Mouse (Mus musculus) myocyte (in vitro differentiated cells): ENCODE data around the gene Adrm1. TPM values are rescaled to one million over a fixed set of nuclear protein-coding genes. Genes with fewer than 3 reads are reported as not detected.
"Not testable (repeated sequence)": the region's sequence is repeated elsewhere in the genome, so short reads cannot be mapped to it uniquely, and the experiment has no call there.

ENCODE experiments used
- H3K27me3 ChIP-seq: one replicate; pipeline ENCODE4 v1.6.1; 2011; ENCODE audit not compliant: control insufficient read depth, insufficient read depth, insufficient read length
- H3K36me3 ChIP-seq: one replicate; pipeline ENCODE4 v1.6.1; 2011; ENCODE audit not compliant: control insufficient read depth, insufficient read depth
- H3K4me2 ChIP-seq: one replicate; pipeline ENCODE4 v1.6.1; 2011; ENCODE audit warnings: low read depth, control low read depth
- H3K4me3 ChIP-seq: one replicate; pipeline ENCODE4 v1.5.1; 2011; ENCODE audit warnings: mild to moderate bottlenecking, control low read depth, moderate library complexity
- H3K79me2 ChIP-seq: one replicate; pipeline ENCODE4 v1.6.1; 2011; ENCODE audit not compliant: control insufficient read depth, insufficient read depth
- H3ac ChIP-seq: one replicate; pipeline ENCODE4 v1.6.1; 2011; ENCODE audit not compliant: control insufficient read depth, insufficient read length
- CEBPB ChIP-seq: IDR thresholded peaks from 2 replicates; pipeline ENCODE4 v1.6.1; 2011; ENCODE audit warnings: mild to moderate bottlenecking, moderate library complexity; ENCODE audit not compliant: poor library complexity, insufficient read depth, severe bottlenecking
- E2F4 ChIP-seq: IDR thresholded peaks from one replicate; pipeline ENCODE4 v1.6.1; 2011; ENCODE audit warnings: mild to moderate bottlenecking, control low read depth, moderate library complexity; ENCODE audit not compliant: insufficient read depth
- MAX ChIP-seq: IDR thresholded peaks from one replicate; pipeline ENCODE4 v1.6.1; 2011; ENCODE audit warnings: low read depth, mild to moderate bottlenecking, control low read depth
- MYOD1 ChIP-seq, 3 experiments: IDR thresholded peaks; one replicate each; pipeline ENCODE4 v1.6.1; 2011; ENCODE audit warnings: control low read depth in 2 of 3, low read depth in 2 of 3, mild to moderate bottlenecking in 2 of 3, moderate library complexity in 1 of 3; ENCODE audit not compliant: insufficient read length in 2 of 3, control insufficient read depth in 1 of 3
- MYOG ChIP-seq, 3 experiments: IDR thresholded peaks; one replicate each; pipeline ENCODE4 v1.6.1; 2011; ENCODE audit warnings: control low read depth in 2 of 3, low read depth in 2 of 3, mild to moderate bottlenecking in 2 of 3; ENCODE audit not compliant: insufficient read length in 2 of 3, control insufficient read depth in 1 of 3, insufficient read depth in 1 of 3
- POLR2A ChIP-seq: IDR thresholded peaks from one replicate; pipeline ENCODE4 v1.6.1; 2011; ENCODE audit warnings: low read depth, mild to moderate bottlenecking, control low read depth, moderate library complexity; ENCODE audit not compliant: insufficient read length
- POLR2AphosphoS2 ChIP-seq: IDR thresholded peaks from one replicate; pipeline ENCODE4 v1.6.1; 2011; ENCODE audit warnings: low read depth, control low read depth; ENCODE audit not compliant: insufficient read length
- REST ChIP-seq: IDR thresholded peaks from one replicate; pipeline ENCODE4 v1.6.1; 2011; ENCODE audit warnings: mild to moderate bottlenecking, control low read depth, moderate library complexity; ENCODE audit not compliant: insufficient read depth, insufficient read length
- SRF ChIP-seq: IDR thresholded peaks from one replicate; pipeline ENCODE4 v1.6.1; 2011; ENCODE audit warnings: low read depth; ENCODE audit not compliant: control insufficient read depth, insufficient read length
- TCF12 ChIP-seq: IDR thresholded peaks from one replicate; pipeline ENCODE4 v1.6.1; 2011; ENCODE audit warnings: mild to moderate bottlenecking, control low read depth; ENCODE audit not compliant: poor library complexity, insufficient read depth, severe bottlenecking
- TCF3 ChIP-seq: IDR thresholded peaks from one replicate; pipeline ENCODE4 v1.6.1; 2011; ENCODE audit warnings: low read depth, control low read depth; ENCODE audit not compliant: insufficient read length
- USF1 ChIP-seq: IDR thresholded peaks from one replicate; pipeline ENCODE4 v1.6.1; 2011; ENCODE audit warnings: low read depth, mild to moderate bottlenecking, control low read depth, moderate library complexity
- polyA plus RNA-seq: library from polyadenylated mRNA; unstranded; fragments of >200 nt; fragmentation: generic; extraction: Trizol; gene quantifications from one replicate; pipeline ENCODE4 v1.2.1, GENCODE M21; 2012; ENCODE audit warnings: missing spikeins

Adrm1 gene
- polyA plus RNA-seq, 1 experiment = 188 TPM

DNA sequence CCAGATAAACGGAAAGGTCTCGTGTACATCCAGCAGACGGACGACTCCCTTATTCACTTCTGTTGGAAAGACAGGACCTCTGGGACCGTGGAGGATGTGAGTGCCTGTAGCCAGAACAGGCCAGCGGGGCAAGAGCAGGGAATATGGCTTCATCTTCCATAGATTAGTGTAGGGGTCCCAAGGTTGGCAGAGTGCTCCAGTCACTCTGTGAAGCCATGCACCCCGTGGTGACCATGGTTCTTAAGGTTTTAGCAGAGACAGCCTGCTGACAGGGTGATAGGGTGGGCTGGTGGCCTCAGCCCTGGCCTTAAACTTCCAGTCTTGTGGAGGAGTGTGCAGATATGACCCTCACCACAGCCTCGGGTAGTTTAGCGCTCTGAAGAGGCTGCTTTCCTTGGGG lies 867 bp downstream of the Adrm1 start:
- Histone ChIP-seq H3K27me3 (no peaks in the 10 kb centered on the region), H3K36me3 (no peaks in the 10 kb centered on the region), H3K4me2 (peak overlapping the region; percentile 99), H3K79me2 (peaks cover 27% of the 10 kb centered on the region), H3ac (peak overlapping the region; percentile 66), H3K4me3 (peak overlapping the region; percentile 52)
- TF ChIP-seq SRF = no peak
- TF ChIP-seq MAX = no peak

- Histone ChIP-seq H3K79me2 (peaks cover 27% of the 10 kb centered on the region), H3K36me3 (no peaks in the 10 kb centered on the region), H3K4me3 (peak overlapping the region; percentile 52), H3ac (no peak overlapping the region), H3K27me3 (no peaks in the 10 kb centered on the region), H3K4me2 (peak overlapping the region; percentile 99)
- no peak for TF ChIP-seq REST
- no peak for TF ChIP-seq MYOD1 (IDR thresholded peaks at IDR 0.05; ENCODE audit: control insufficient read depth in 1 of 3, insufficient read length in 2 of 3, low read depth in 2 of 3)
- no peak for TF ChIP-seq CEBPB
- no peak for TF ChIP-seq MAX
- no peak for TF ChIP-seq TCF12
- TF ChIP-seq E2F4 = no peak
- no peak for TF ChIP-seq POLR2A
- no peak for TF ChIP-seq POLR2AphosphoS2
- TF ChIP-seq SRF = no peak
- no peak for TF ChIP-seq MYOG (IDR thresholded peaks at IDR 0.05; ENCODE audit: control insufficient read depth in 1 of 3, insufficient read depth in 1 of 3, insufficient read length in 2 of 3, low read depth in 2 of 3)
- no peak for TF ChIP-seq USF1
- no peak for TF ChIP-seq TCF3
Observed at GRCm38 (mm10) chr2:180173163-180173562, 1.9 kb downstream of the Adrm1 start.

- Histone ChIP-seq H3K4me2 (peak overlapping the region; percentile 99), H3K79me2 (peaks cover 27% of the 10 kb centered on the region), H3K4me3 (peak overlapping the region; percentile 52)
- H3K36me3 ChIP-seq, H3ac ChIP-seq, H3K27me3 ChIP-seq: not testable (repeated sequence)
Observed at GRCm38 (mm10) chr2:180173711-180174110, 2.4 kb downstream of the Adrm1 start.

- Histone ChIP-seq H3K27me3 (no peaks in the 10 kb centered on the region), H3K4me3 (no peak overlapping the region), H3ac (no peak overlapping the region), H3K4me2 (no peak overlapping the region), H3K36me3 (no peaks in the 10 kb centered on the region), H3K79me2 (peaks cover 27% of the 10 kb centered on the region)
- TF ChIP-seq POLR2A (no peak), POLR2AphosphoS2 (peak; percentile 6)
Observed at GRCm38 (mm10) chr2:180174121-180174520, 2.8 kb downstream of the Adrm1 start.

GRCm38 (mm10) chr2:180175725-180176124 lies 4.4 kb downstream of the Adrm1 start:
- TF ChIP-seq POLR2A = no peak
- peak; percentile 51 for TF ChIP-seq POLR2AphosphoS2
- H3K27me3 ChIP-seq = no peaks in the 10 kb centered on the region
- H3K79me2 ChIP-seq = peaks cover 27% of the 10 kb centered on the region
- H3ac ChIP-seq = no peak overlapping the region
- no peak overlapping the region for H3K4me2 ChIP-seq
- no peak overlapping the region for H3K4me3 ChIP-seq
- H3K36me3 ChIP-seq = no peaks in the 10 kb centered on the region

- Histone ChIP-seq H3K79me2 (no peaks in the 10 kb centered on the region), H3K4me2 (no peak overlapping the region), H3K27me3 (no peaks in the 10 kb centered on the region), H3K4me3 (no peak overlapping the region), H3ac (no peak overlapping the region), H3K36me3 (peaks cover 9% of the 10 kb centered on the region)
- no peak for TF ChIP-seq SRF
- no peak for TF ChIP-seq MYOD1 (IDR thresholded peaks at IDR 0.05; ENCODE audit: control insufficient read depth in 1 of 3, insufficient read length in 2 of 3, low read depth in 2 of 3)
- TF ChIP-seq REST = no peak
- TF ChIP-seq USF1 = no peak
- no peak for TF ChIP-seq POLR2AphosphoS2
- TF ChIP-seq E2F4 = no peak
- no peak for TF ChIP-seq CEBPB
- no peak for TF ChIP-seq MYOG (IDR thresholded peaks at IDR 0.05; ENCODE audit: control insufficient read depth in 1 of 3, insufficient read depth in 1 of 3, insufficient read length in 2 of 3, low read depth in 2 of 3)
- no peak for TF ChIP-seq POLR2A
- no peak for TF ChIP-seq TCF3
- no peak for TF ChIP-seq TCF12
- no peak for TF ChIP-seq MAX
Observed at GRCm38 (mm10) chr2:180181542-180181941, 10.3 kb downstream of the Adrm1 start.
